Mouse (Mus musculus): ENCODE measurements around the gene Rimklb.
"Not testable (repeated sequence)": the region's sequence is repeated elsewhere in the genome, so short reads cannot be mapped to it uniquely, and the experiment has no call there.

The Rimklb gene

GRCm38 (mm10) chr6:122496501-122496900 lies 2.1 kb downstream of the Rimklb start:
- peak in 1 of 2 experiments; percentile 23 for DNase-seq (ENCODE audit: low spot score in 2 of 2)

GRCm38 (mm10) chr6:122495082-122495881 lies 3.3 kb downstream of the Rimklb start:
- DNase-seq (ENCODE audit: low spot score in 2 of 2), result peak in 1 of 2 experiments; percentile 10

- DNase-seq (ENCODE audit: low spot score in 2 of 2), result no peak
Measured at GRCm38 (mm10) chr6:122493799-122494472, 4.6 kb downstream of the Rimklb start.

GRCm38 (mm10) chr6:122492479-122492878 lies 6.1 kb downstream of the Rimklb start:
- DNase-seq (ENCODE audit: low spot score in 2 of 2), result no peak

- DNase-seq (ENCODE audit: low spot score in 2 of 2), result peak in 1 of 2 experiments; percentile 38
Measured at GRCm38 (mm10) chr6:122491557-122491956, 7.0 kb downstream of the Rimklb start.

GRCm38 (mm10) chr6:122490929-122491512 lies 7.5 kb downstream of the Rimklb start:
- no peak for DNase-seq (ENCODE audit: low spot score in 2 of 2)

GRCm38 (mm10) chr6:122486297-122487117 lies 12.1 kb downstream of the Rimklb start:
- peak in 1 of 2 experiments; percentile 34 for DNase-seq (ENCODE audit: low spot score in 2 of 2)

- peak in 1 of 2 experiments; percentile 23 for DNase-seq (ENCODE audit: low spot score in 2 of 2)
Measured at GRCm38 (mm10) chr6:122485401-122486296, 12.9 kb downstream of the Rimklb start.

GRCm38 (mm10) chr6:122478062-122478461 lies 20.5 kb downstream of the Rimklb start:
- no peak for DNase-seq (ENCODE audit: low spot score in 2 of 2)

- not testable (repeated sequence) for DNase-seq (ENCODE audit: low spot score in 2 of 2)
Measured at GRCm38 (mm10) chr6:122471461-122471860, 27.1 kb downstream of the Rimklb start.

- DNase-seq (ENCODE audit: low spot score in 2 of 2), result no peak
Measured at GRCm38 (mm10) chr6:122470240-122470639, 28.3 kb downstream of the Rimklb start.

- no peak for DNase-seq (ENCODE audit: low spot score in 2 of 2)
Measured at GRCm38 (mm10) chr6:122469030-122469640, 29.4 kb downstream of the Rimklb start.

- no peak for DNase-seq (ENCODE audit: low spot score in 2 of 2)
Measured at GRCm38 (mm10) chr6:122466092-122466713, 32.4 kb downstream of the Rimklb start.

- peak in 1 of 2 experiments; percentile 36 for DNase-seq (ENCODE audit: low spot score in 2 of 2)
Measured at GRCm38 (mm10) chr6:122458946-122459693, 39.4 kb downstream of the Rimklb start.

- DNase-seq (ENCODE audit: low spot score in 2 of 2), result no peak
Measured at GRCm38 (mm10) chr6:122447848-122448247, 50.7 kb downstream of the Rimklb start.

- DNase-seq (ENCODE audit: low spot score in 2 of 2), result no peak
Measured at GRCm38 (mm10) chr6:122445215-122445614, 53.3 kb downstream of the Rimklb start.

GRCm38 (mm10) chr6:122440632-122441226 lies 57.8 kb downstream of the Rimklb start:
- no peak for DNase-seq (ENCODE audit: low spot score in 2 of 2)

GRCm38 (mm10) chr6:122439249-122439648 lies 59.3 kb downstream of the Rimklb start:
- no peak for DNase-seq (ENCODE audit: low spot score in 2 of 2)

GRCm38 (mm10) chr6:122435270-122435669 lies 63.3 kb downstream of the Rimklb start:
- no peak for DNase-seq (ENCODE audit: low spot score in 2 of 2)
